Mouse (Mus musculus) brain, embryonic 18.5 days (tissue): ENCODE data around the gene Prdx5.

Source experiments
- DNase-seq: peaks from one replicate; pipeline ENCODE4 v3.0.0-alpha.2; 2012; ENCODE audit warnings: low read depth, low spot score

The Prdx5 gene

GRCm38 (mm10) chr19:6892512-6892911 lies 17.4 kb downstream of the Prdx5 start:
- DNase-seq, result no peak

GRCm38 (mm10) chr19:6877965-6878364 lies 31.9 kb downstream of the Prdx5 start:
- no peak for DNase-seq

- no peak for DNase-seq
These were observed 33.1 kb downstream of the Prdx5 start for GRCm38 (mm10) chr19:6876799-6877198.

- no peak for DNase-seq
These were observed 34.1 kb downstream of the Prdx5 start for GRCm38 (mm10) chr19:6875834-6876233.

- no peak for DNase-seq
These were observed 35.6 kb downstream of the Prdx5 start for GRCm38 (mm10) chr19:6874257-6874656.

- DNase-seq, result no peak
These were observed 37.2 kb downstream of the Prdx5 start for GRCm38 (mm10) chr19:6872701-6873100.

- DNase-seq, result no peak
These were observed 38.2 kb downstream of the Prdx5 start for GRCm38 (mm10) chr19:6871574-6872271.

- DNase-seq, result no peak
These were observed 40.6 kb downstream of the Prdx5 start for GRCm38 (mm10) chr19:6869355-6869754.

- DNase-seq, result no peak
These were observed 48.5 kb downstream of the Prdx5 start for GRCm38 (mm10) chr19:6861451-6861850.

- DNase-seq, result no peak
These were observed 49.2 kb downstream of the Prdx5 start for GRCm38 (mm10) chr19:6860706-6861105.

- DNase-seq, result no peak
These were observed 49.9 kb downstream of the Prdx5 start for GRCm38 (mm10) chr19:6859971-6860370.

- DNase-seq, result no peak
These were observed 50.8 kb downstream of the Prdx5 start for GRCm38 (mm10) chr19:6859032-6859651.

- no peak for DNase-seq
These were observed 51.9 kb downstream of the Prdx5 start, which contains the start of gene Ccdc88b for GRCm38 (mm10) chr19:6858031-6858430. TSS of gene Ccdc88b (minus strand) at chr19:6858211.

GRCm38 (mm10) chr19:6857391-6858005 lies 52.4 kb downstream of the Prdx5 start:
- DNase-seq, result no peak

- no peak for DNase-seq
These were observed 52.9 kb downstream of the Prdx5 start for GRCm38 (mm10) chr19:6857003-6857360.
